Mouse (Mus musculus) stomach, embryonic 15.5 days (tissue): ENCODE measurements around the gene Cyp26c1. TPM values are rescaled to one million over a fixed set of nuclear protein-coding genes. Genes with fewer than 3 reads are reported as not detected.

Experiments
- ATAC-seq: fragments of 200-750 bp; cut with Nextera tagmentation; 2 replicates; pipeline ENCODE4 v1.8.0; 2017; ENCODE audit warnings: low read depth, moderate number of reproducible peaks, moderate TSS enrichment; ENCODE audit not compliant: insufficient read depth, low FRiP score
- H3K27ac ChIP-seq: fragments of 300-500 bp; sonication (generic); 2 replicates; pipeline ENCODE4 v1.5.1; 2015; ENCODE audit warnings: mild to moderate bottlenecking, inconsistent platforms
- H3K27me3 ChIP-seq: fragments of 300-500 bp; sonication (generic); replicated peaks from 2 replicates; pipeline ENCODE4 v1.6.1; 2015; ENCODE audit warnings: inconsistent platforms
- H3K36me3 ChIP-seq: fragments of 300-500 bp; sonication (generic); 2 replicates; pipeline ENCODE4 v1.6.1; 2015; ENCODE audit warnings: inconsistent platforms
- H3K4me1 ChIP-seq: fragments of 300-500 bp; sonication (generic); 2 replicates; pipeline ENCODE4 v1.6.1; 2015; ENCODE audit warnings: inconsistent platforms
- H3K4me2 ChIP-seq: fragments of 300-500 bp; sonication (generic); 2 replicates; pipeline ENCODE4 v1.6.1; 2015; ENCODE audit warnings: mild to moderate bottlenecking, inconsistent platforms
- H3K4me3 ChIP-seq: fragments of 300-500 bp; sonication (generic); replicated peaks from 2 replicates; pipeline ENCODE4 v1.5.1; 2015; ENCODE audit warnings: inconsistent platforms
- H3K9ac ChIP-seq: fragments of 300-500 bp; sonication (generic); 2 replicates; pipeline ENCODE4 v1.6.1; 2015; ENCODE audit warnings: inconsistent platforms
- H3K9me3 ChIP-seq: fragments of 300-500 bp; sonication (generic); 2 replicates; pipeline ENCODE4 v1.6.1; 2016; ENCODE audit warnings: inconsistent platforms
- WGBS: fragments of 180-500 bp; shearing (Covaris S2); methylation state at CpG from one replicate; pipeline ENCODE4 v1.1.7; 2015; 5-methylcytosine and 5-hydroxymethylcytosine counted together
- polyA plus RNA-seq: library from polyadenylated mRNA; unstranded; fragments of >200 nt; fragmentation: Nextera tagmentation; extraction: Ambion mirVana; gene quantifications from 2 replicates; pipeline ENCODE4 v1.2.1, GENCODE M21; 2015

Gene Cyp26c1
- polyA plus RNA-seq, 1 experiment from 2014 or later: 0.12 TPM

DNA sequence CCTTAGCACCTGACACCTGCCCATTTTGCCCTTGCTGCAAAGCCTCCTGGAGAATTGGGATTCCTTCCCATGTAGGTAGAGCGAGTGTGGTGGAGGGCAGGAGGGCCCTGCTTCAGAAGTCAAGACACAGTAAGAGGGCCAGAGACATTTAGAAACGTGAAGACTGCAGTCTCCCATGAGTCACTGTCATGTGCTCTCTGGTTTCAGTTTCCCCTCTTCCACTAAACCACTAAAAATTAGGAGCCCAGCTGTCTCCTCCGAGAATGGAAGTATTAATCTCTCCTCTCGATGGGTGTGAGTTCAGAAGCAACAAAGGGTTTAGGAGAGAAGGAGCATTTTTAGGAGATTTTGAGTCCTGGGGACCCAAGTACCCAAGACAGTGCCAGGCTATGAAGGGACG, 4.1 kb downstream of the Cyp26c1 start:
- no peaks in the 10 kb centered on the region for H3K9me3 ChIP-seq
- no peak for ATAC-seq
- peaks cover 20% of the 10 kb centered on the region for H3K4me1 ChIP-seq
- 42% methylated on average over 5 of the region's 5 CpGs for WGBS
- H3K4me2 ChIP-seq: no peak overlapping the region
- H3K9ac ChIP-seq: no peak overlapping the region
- no peak overlapping the region for H3K4me3 ChIP-seq
- peaks cover 99% of the 10 kb centered on the region for H3K27me3 ChIP-seq
- no peak overlapping the region for H3K27ac ChIP-seq
- H3K36me3 ChIP-seq: no peaks in the 10 kb centered on the region

DNA sequence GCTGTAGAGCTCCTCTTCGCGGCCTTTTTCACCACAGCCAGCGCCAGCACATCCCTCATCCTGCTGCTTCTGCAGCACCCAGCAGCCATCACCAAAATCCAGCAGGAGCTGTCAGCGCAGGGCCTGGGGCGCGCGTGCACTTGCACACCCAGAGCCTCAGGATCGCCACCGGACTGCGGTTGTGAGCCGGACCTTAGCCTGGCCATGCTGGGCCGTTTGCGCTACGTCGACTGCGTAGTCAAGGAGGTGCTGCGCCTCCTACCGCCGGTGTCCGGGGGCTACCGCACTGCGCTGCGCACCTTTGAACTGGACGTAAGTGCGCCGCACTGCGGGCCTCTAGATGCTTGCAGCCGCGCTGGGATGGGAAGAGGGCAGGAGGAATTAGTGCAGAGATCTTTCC, 5.3 kb downstream of the Cyp26c1 start:
- WGBS: 9% methylated on average over 29 of the region's 29 CpGs
- peak overlapping the region; percentile 34 for H3K4me2 ChIP-seq
- H3K9me3 ChIP-seq: no peaks in the 10 kb centered on the region
- peaks cover 20% of the 10 kb centered on the region for H3K4me1 ChIP-seq
- no peak for ATAC-seq
- H3K9ac ChIP-seq: no peak overlapping the region
- no peaks in the 10 kb centered on the region for H3K36me3 ChIP-seq
- no peak overlapping the region for H3K27ac ChIP-seq
- no peak overlapping the region for H3K4me3 ChIP-seq
- peaks cover 98% of the 10 kb centered on the region for H3K27me3 ChIP-seq

DNA sequence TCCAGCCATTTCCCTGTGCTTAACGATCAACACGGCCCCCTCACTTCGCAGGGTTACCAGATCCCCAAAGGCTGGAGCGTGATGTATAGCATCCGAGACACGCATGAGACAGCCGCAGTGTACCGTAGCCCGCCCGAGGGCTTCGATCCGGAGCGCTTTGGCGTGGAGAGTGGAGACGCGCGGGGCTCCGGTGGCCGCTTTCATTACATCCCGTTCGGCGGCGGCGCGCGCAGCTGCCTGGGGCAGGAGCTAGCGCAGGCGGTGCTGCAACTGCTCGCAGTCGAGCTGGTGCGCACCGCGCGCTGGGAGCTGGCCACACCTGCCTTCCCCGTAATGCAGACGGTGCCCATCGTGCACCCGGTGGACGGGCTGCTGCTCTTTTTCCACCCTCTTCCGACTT, 7.5 kb downstream of the Cyp26c1 start:
- peaks cover 98% of the 10 kb centered on the region for H3K27me3 ChIP-seq

GRCm38 (mm10) chr19:37695146-37695545, 9.8 kb downstream of the Cyp26c1 start:
- WGBS: 45% methylated on average over 13 of the region's 13 CpGs
- Histone ChIP-seq H3K4me2 (no peak overlapping the region), H3K4me3 (no peak overlapping the region), H3K27me3 (peaks cover 99% of the 10 kb centered on the region), H3K9ac (no peak overlapping the region), H3K4me1 (peaks cover 22% of the 10 kb centered on the region), H3K9me3 (no peaks in the 10 kb centered on the region), H3K27ac (no peak overlapping the region), H3K36me3 (no peaks in the 10 kb centered on the region)
- ATAC-seq: no peak

More for the DNA sequence above, 7.5 kb downstream of the Cyp26c1 start:
- ATAC-seq: peak; percentile 44; the same call in 1 of the 2 replicates
- H3K9ac ChIP-seq: no peak overlapping the region
- H3K4me2 ChIP-seq: peak overlapping the region; percentile 73
- H3K27ac ChIP-seq: no peak overlapping the region
- no peaks in the 10 kb centered on the region for H3K36me3 ChIP-seq
- WGBS: under 1% methylated on average over 40 of the region's 40 CpGs
- peak overlapping the region; percentile 37 for H3K4me3 ChIP-seq
- H3K4me1 ChIP-seq: peaks cover 12% of the 10 kb centered on the region
- H3K9me3 ChIP-seq: no peaks in the 10 kb centered on the region

- Histone ChIP-seq H3K4me2 (peak overlapping the region; percentile 63), H3K4me1 (peaks cover 22% of the 10 kb centered on the region), H3K27me3 (peaks cover 99% of the 10 kb centered on the region), H3K36me3 (no peaks in the 10 kb centered on the region), H3K9me3 (no peaks in the 10 kb centered on the region), H3K27ac (no peak overlapping the region), H3K9ac (no peak overlapping the region), H3K4me3 (no peak overlapping the region; the same call in 1 of the 2 replicates)
- WGBS: 3% methylated on average over 42 of the region's 42 CpGs
- ATAC-seq: no peak
These were observed 10.6 kb downstream of the Cyp26c1 start for GRCm38 (mm10) chr19:37695762-37696602.

- peaks cover 22% of the 10 kb centered on the region for H3K4me1 ChIP-seq
- no peak for ATAC-seq
- peaks cover 93% of the 10 kb centered on the region for H3K27me3 ChIP-seq
- no peak overlapping the region for H3K27ac ChIP-seq
- H3K36me3 ChIP-seq: no peaks in the 10 kb centered on the region
- peak overlapping the region; percentile 63 for H3K4me2 ChIP-seq
- peak overlapping the region; percentile 36 for H3K4me3 ChIP-seq
- H3K9me3 ChIP-seq: no peaks in the 10 kb centered on the region
- WGBS: 4% methylated on average over 22 of the region's 22 CpGs
- no peak overlapping the region for H3K9ac ChIP-seq
These were observed 11.4 kb downstream of the Cyp26c1 start for GRCm38 (mm10) chr19:37696603-37697334.

DNA sequence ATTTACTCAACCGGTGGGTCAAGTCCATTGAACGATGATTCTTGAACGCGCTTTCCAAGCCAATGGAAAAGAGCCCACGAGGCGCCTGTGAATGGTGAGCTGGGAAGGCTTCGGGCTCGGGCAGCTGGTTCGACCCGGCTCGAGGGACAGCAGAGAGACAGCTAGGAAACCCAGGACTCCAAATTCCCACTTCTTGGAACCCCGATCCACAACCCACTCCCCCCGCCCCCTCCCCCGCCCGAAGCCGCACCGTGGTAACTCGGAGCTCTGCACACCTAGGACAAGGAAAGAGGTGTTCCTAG, 11.9 kb downstream of the Cyp26c1 start:
- Histone ChIP-seq H3K36me3 (no peaks in the 10 kb centered on the region), H3K27ac (no peak overlapping the region), H3K4me1 (peaks cover 22% of the 10 kb centered on the region), H3K4me3 (peak overlapping the region; percentile 36), H3K9me3 (no peaks in the 10 kb centered on the region), H3K9ac (no peak overlapping the region), H3K27me3 (peaks cover 93% of the 10 kb centered on the region), H3K4me2 (peak overlapping the region; percentile 63)
- no peak for ATAC-seq
- WGBS: 1% methylated on average over 18 of the region's 18 CpGs

DNA sequence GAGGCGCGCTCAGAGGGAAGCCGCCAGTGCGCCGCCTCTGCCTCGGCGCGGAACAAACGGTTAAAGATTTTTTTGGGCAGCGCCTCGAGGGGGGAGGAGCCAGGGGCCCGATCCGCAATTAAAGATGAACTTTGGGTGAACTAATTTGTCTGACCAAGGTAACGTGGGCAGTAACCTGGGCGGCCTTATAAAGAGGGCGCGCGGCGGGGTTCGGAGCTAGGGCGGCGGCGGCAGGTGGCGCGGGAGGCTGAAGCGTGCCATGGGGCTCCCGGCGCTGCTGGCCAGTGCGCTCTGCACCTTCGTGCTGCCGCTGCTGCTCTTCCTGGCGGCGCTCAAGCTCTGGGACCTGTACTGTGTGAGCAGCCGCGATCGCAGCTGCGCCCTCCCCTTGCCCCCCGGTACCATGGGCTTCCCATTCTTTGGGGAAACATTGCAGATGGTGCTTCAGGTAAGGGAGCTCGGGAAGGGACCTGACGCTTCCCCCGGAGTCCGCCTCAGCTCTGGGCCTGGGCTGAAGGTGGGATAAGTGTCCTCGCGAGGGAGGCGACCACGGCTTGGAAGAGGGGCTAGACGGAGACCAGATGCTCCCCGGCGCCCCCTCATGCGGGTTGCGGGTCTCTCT, 12.4 kb downstream of the Cyp26c1 start, which contains the start of gene Cyp26a1:
TSS of gene Cyp26a1 (plus strand) at position 148 of the 622 bp plus-strand sequence.
- no peak for ATAC-seq
- H3K9ac ChIP-seq: no peak within 1 kb of the TSS
- under 1% methylated on average over 51 of the region's 51 CpGs for WGBS

GRCm38 (mm10) chr19:37698273-37699160, 13.1 kb downstream of the Cyp26c1 start:
- Histone ChIP-seq H3K36me3 (no peaks in the 10 kb centered on the region), H3K9me3 (no peaks in the 10 kb centered on the region), H3K27ac (no peak overlapping the region), H3K9ac (no peak overlapping the region), H3K4me1 (peaks cover 18% of the 10 kb centered on the region), H3K4me3 (peak overlapping the region; percentile 36), H3K4me2 (peak overlapping the region; percentile 63), H3K27me3 (peaks cover 93% of the 10 kb centered on the region)
- ATAC-seq: no peak
- WGBS: 1% methylated on average over 63 of the region's 63 CpGs

More for the DNA sequence above, 12.4 kb downstream of the Cyp26c1 start, which contains the start of gene Cyp26a1:
- H3K27ac ChIP-seq: no peak within 1 kb of the TSS
- peak within 1 kb of the TSS; percentile 63 for H3K4me2 ChIP-seq
- peaks cover 93% of the 10 kb centered on the region for H3K27me3 ChIP-seq
- no peaks in the 10 kb centered on the region for H3K36me3 ChIP-seq
- H3K4me3 ChIP-seq: peak within 1 kb of the TSS; percentile 36
- no peaks in the 10 kb centered on the region for H3K9me3 ChIP-seq
- peaks cover 20% of the 10 kb centered on the region for H3K4me1 ChIP-seq

- H3K36me3 ChIP-seq: no peaks in the 10 kb centered on the region
- no peaks in the 10 kb centered on the region for H3K9me3 ChIP-seq
- H3K4me3 ChIP-seq: no peak overlapping the region
- WGBS: 26% methylated on average over 9 of the region's 9 CpGs
- H3K4me2 ChIP-seq: no peak overlapping the region
- no peak for ATAC-seq
- no peak overlapping the region for H3K9ac ChIP-seq
- H3K27me3 ChIP-seq: peaks cover 84% of the 10 kb centered on the region
- peaks cover 18% of the 10 kb centered on the region for H3K4me1 ChIP-seq
- no peak overlapping the region for H3K27ac ChIP-seq
These were observed 14.3 kb downstream of the Cyp26c1 start for GRCm38 (mm10) chr19:37699711-37700110.

- no peak overlapping the region for H3K9ac ChIP-seq
- H3K27ac ChIP-seq: no peak overlapping the region
- 46% methylated on average over 21 of the region's 21 CpGs for WGBS
- ATAC-seq: no peak
- peaks cover 14% of the 10 kb centered on the region for H3K4me1 ChIP-seq
- no peak overlapping the region for H3K4me2 ChIP-seq
- no peak overlapping the region for H3K4me3 ChIP-seq
- H3K9me3 ChIP-seq: no peaks in the 10 kb centered on the region
- H3K36me3 ChIP-seq: no peaks in the 10 kb centered on the region
- peaks cover 56% of the 10 kb centered on the region for H3K27me3 ChIP-seq
These were observed 17.1 kb downstream of the Cyp26c1 start for GRCm38 (mm10) chr19:37702377-37703076.
